15 mouse cellular contexts compared by ENCODE assay signal in genomic region chr4:154594116-154594760, GRCm38 (mm10). TPM values are rescaled to one million over a fixed set of nuclear protein-coding genes. Genes with fewer than 3 reads are reported as not detected.
DNase-seq lines count a peak whose midpoint lies in the region; ATAC-seq and TF ChIP-seq lines count a peak whose summit lies in the region.
"Had no signal": no experiment of that assay in that cellular context is flagged by ENCODE, and none has a peak within 500 bp of the region (broad histone marks: within the 10 kb centered on the region; RNA-seq: fewer than 3 reads in every experiment).

No protein-coding gene starts in this region.

- TF ChIP-seq POLR2A in brain, embryonic 14.5 days (IDR thresholded peaks at IDR 0.05; ENCODE audit: borderline replicate concordance, extremely low read depth, insufficient read depth, insufficient read length, poor library complexity, severe bottlenecking), result no peak

- DNase-seq in heart, adult 8-10 months (ENCODE audit: low spot score), result no peak
- peak; percentile 46 for DNase-seq in brain, embryonic 14.5 days (ENCODE audit: low read depth)
- DNase-seq in forebrain, postnatal 0 days, result no peak
- no peak for DNase-seq in urinary bladder, postnatal 4 days (ENCODE audit: low spot score in 2 of 2)
- DNase-seq in urinary bladder, adult 2 months (ENCODE audit: low spot score), result no peak
- DNase-seq: adrenal gland, postnatal 25 days; cerebellum, adult 2 months; lung, postnatal 4 days; spleen, adult 18-20 months; thymus, postnatal 36 days had no signal

- no peak for TF ChIP-seq CTCF in brain, embryonic 14.5 days (IDR thresholded peaks at IDR 0.05; ENCODE audit: borderline replicate concordance, extremely low read depth, insufficient read depth, insufficient read length)
- TF ChIP-seq CTCF in forebrain, postnatal 0 days (IDR thresholded peaks at IDR 0.05; ENCODE audit: low read depth), result no peak

- H3K36me3 ChIP-seq in heart, embryonic 15.5 days, result no peaks in the 10 kb centered on the region
- H3K36me3 ChIP-seq in forebrain, postnatal 0 days (ENCODE audit: insufficient read depth), result no peaks in the 10 kb centered on the region
- no peaks in the 10 kb centered on the region for H3K36me3 ChIP-seq in midbrain, embryonic 15.5 days (replicated peaks)
- H3K36me3 ChIP-seq: limb, embryonic 15.5 days had no signal

- H3K9me3 ChIP-seq in heart, embryonic 15.5 days (replicated peaks), result no peaks in the 10 kb centered on the region
- H3K9me3 ChIP-seq in forebrain, postnatal 0 days (ENCODE audit: low read length), result no peaks in the 10 kb centered on the region
- no peaks in the 10 kb centered on the region for H3K9me3 ChIP-seq in midbrain, embryonic 15.5 days
- H3K9me3 ChIP-seq: limb, embryonic 15.5 days had no signal

- no peak overlapping the region for H3K4me3 ChIP-seq in heart, embryonic 15.5 days
- H3K4me3 ChIP-seq in forebrain, postnatal 0 days (ENCODE audit: low read depth, low read length), result no peak overlapping the region
- H3K4me3 ChIP-seq in midbrain, embryonic 15.5 days, result no peak overlapping the region
- H3K4me3 ChIP-seq: limb, embryonic 15.5 days had no signal

- H3K4me1 ChIP-seq in heart, embryonic 15.5 days (replicated peaks), result peaks cover 77% of the 10 kb centered on the region
- H3K4me1 ChIP-seq in forebrain, postnatal 0 days (ENCODE audit: insufficient read depth), result peaks cover 9% of the 10 kb centered on the region; the same call in 1 of the 2 replicates
- H3K4me1 ChIP-seq in midbrain, embryonic 15.5 days, result peaks cover 33% of the 10 kb centered on the region

- 61% methylated on average over 17 of the region's 17 CpGs for WGBS in heart, embryonic 15.5 days
- WGBS in forebrain, postnatal 0 days, result 30% methylated on average over 17 of the region's 17 CpGs
- WGBS in midbrain, embryonic 15.5 days, result 27% methylated on average over 17 of the region's 17 CpGs

- H3K4me2 ChIP-seq in heart, embryonic 15.5 days, result no peak overlapping the region
- no peak overlapping the region; the same call in 1 of the 2 replicates for H3K4me2 ChIP-seq in forebrain, postnatal 0 days (ENCODE audit: low read depth)
- H3K4me2 ChIP-seq in midbrain, embryonic 15.5 days, result peak overlapping the region; percentile 18; the same call in 1 of the 2 replicates
- H3K4me2 ChIP-seq: limb, embryonic 15.5 days had no signal

- no peak for ATAC-seq in heart, embryonic 15.5 days (replicated peaks; ENCODE audit: insufficient number of reproducible peaks, insufficient read depth, low FRiP score, low read depth)
- no peak for ATAC-seq in forebrain, postnatal 0 days
- ATAC-seq in midbrain, embryonic 15.5 days (replicated peaks), result no peak
- ATAC-seq in megakaryocyte, adult 5-6 weeks (ENCODE audit: poor library complexity, severe bottlenecking), result no peak

- no peak overlapping the region for H3K27ac ChIP-seq in heart, embryonic 15.5 days
- H3K27ac ChIP-seq in forebrain, postnatal 0 days (ENCODE audit: low read depth, low read length), result 0 out of 2 replicates have a peak overlapping the region, but pooled peaks have one; percentile 42
- H3K27ac ChIP-seq in midbrain, embryonic 15.5 days, result peak overlapping the region; percentile 70
- H3K27ac ChIP-seq: limb, embryonic 15.5 days had no signal

- peak overlapping the region; percentile 27; the same call in 1 of the 2 replicates for H3K9ac ChIP-seq in heart, embryonic 15.5 days
- no peak overlapping the region for H3K9ac ChIP-seq in forebrain, postnatal 0 days
- H3K9ac ChIP-seq in midbrain, embryonic 15.5 days, result no peak overlapping the region
- H3K9ac ChIP-seq: limb, embryonic 15.5 days had no signal

- 0 out of 2 replicates have a peak, but pooled peaks cover 13% of the 10 kb centered on the region for H3K27me3 ChIP-seq in heart, embryonic 15.5 days
- no peaks in the 10 kb centered on the region for H3K27me3 ChIP-seq in forebrain, postnatal 0 days (ENCODE audit: insufficient read depth, low read length)
- H3K27me3 ChIP-seq in midbrain, embryonic 15.5 days (replicated peaks), result 0 out of 2 replicates have a peak, but pooled peaks cover 2% of the 10 kb centered on the region

RNA-seq across cellular contexts. Expression of gene Prdm16, which starts 42.4 kb away (rescaled TPM):
- polyA plus RNA-seq in heart, embryonic 15.5 days (2015; fragmentation: Nextera tagmentation; extraction: Ambion mirVana), result 18.6 and 20.9 TPM in 2 replicates
- total RNA-seq in heart, adult 8-10 months (2022), result 10 to 100 TPM; 12.6 to 15.7 (median 14.3) TPM
- 8.9 and 10.8 TPM in 2 replicates for polyA plus RNA-seq in brain, embryonic 14.5 days (2012; rRNA removed)
- total RNA-seq in forebrain, postnatal 0 days (2014; rRNA removed), result 9.8 and 10.7 TPM in 2 replicates
- polyA plus RNA-seq in forebrain, postnatal 0 days (2015; fragmentation: Nextera tagmentation; extraction: Ambion mirVana), result 7.8 and 16.3 TPM in 2 replicates
- polyA plus RNA-seq in midbrain, embryonic 15.5 days (2015; fragmentation: Nextera tagmentation; extraction: Ambion mirVana), result 11.2 and 11.5 TPM in 2 replicates
- total RNA-seq in megakaryocyte, adult 5-6 weeks (2015), result 0.85 and 1.0 TPM in 2 replicates
- 0.73 and 2.4 TPM in 2 replicates for total RNA-seq in megakaryocyte, adult 5-6 weeks (2017)
- polyA plus RNA-seq in urinary bladder, adult 2 months (2012; rRNA removed), result 6.2 and 6.4 TPM in 2 replicates
- polyA plus RNA-seq: C2C12 had no signal
